Mouse (Mus musculus) liver, embryonic 12.5 days (tissue): ENCODE measurements around the gene Rwdd2a. TPM values are rescaled to one million over a fixed set of nuclear protein-coding genes. Genes with fewer than 3 reads are reported as not detected.

Experiments
- ATAC-seq: fragments of 200-750 bp; cut with Nextera tagmentation; 2 replicates; pipeline ENCODE4 v1.8.0; 2017; ENCODE audit warnings: moderate number of reproducible peaks, mild to moderate bottlenecking, moderate library complexity
- H3K27ac ChIP-seq: fragments of 300-500 bp; sonication (generic); 2 replicates; pipeline ENCODE4 v1.5.1; 2016; ENCODE audit warnings: mild to moderate bottlenecking
- H3K27me3 ChIP-seq: fragments of 300-500 bp; sonication (generic); replicated peaks from 2 replicates; pipeline ENCODE4 v1.6.1; 2016; ENCODE audit warnings: mild to moderate bottlenecking, moderate library complexity
- H3K36me3 ChIP-seq: fragments of 300-500 bp; sonication (generic); 2 replicates; pipeline ENCODE4 v1.6.1; 2016; ENCODE audit warnings: mild to moderate bottlenecking, moderate library complexity
- H3K4me1 ChIP-seq: fragments of 300-500 bp; sonication (generic); 2 replicates; pipeline ENCODE4 v1.6.1; 2016
- H3K4me2 ChIP-seq: fragments of 300-500 bp; sonication (generic); 2 replicates; pipeline ENCODE4 v1.6.1; 2016; ENCODE audit warnings: mild to moderate bottlenecking, moderate library complexity
- H3K4me3 ChIP-seq: fragments of 300-500 bp; sonication (generic); 2 replicates; pipeline ENCODE4 v1.5.1; 2016; ENCODE audit warnings: mild to moderate bottlenecking, moderate library complexity
- H3K9ac ChIP-seq: fragments of 300-500 bp; sonication (generic); 2 replicates; pipeline ENCODE4 v1.6.1; 2016; ENCODE audit warnings: mild to moderate bottlenecking, moderate library complexity
- H3K9me3 ChIP-seq: fragments of 300-500 bp; sonication (generic); replicated peaks from 2 replicates; pipeline ENCODE4 v1.6.1; 2016; ENCODE audit warnings: mild to moderate bottlenecking, moderate library complexity
- WGBS: fragments of 180-500 bp; shearing (Covaris S2); methylation state at CpG from one replicate; pipeline ENCODE4 v1.1.7; 2016; ENCODE audit not compliant: insufficient replicate concordance; 5-methylcytosine and 5-hydroxymethylcytosine counted together
- polyA plus RNA-seq: library from polyadenylated mRNA; unstranded; fragments of >200 nt; fragmentation: Nextera tagmentation; extraction: Ambion mirVana; gene quantifications from 2 replicates; pipeline ENCODE4 v1.2.1, GENCODE M21; 2016

The Rwdd2a gene
- 1.6 and 2.1 TPM in 2 replicates for polyA plus RNA-seq

GRCm38 (mm10) chr9:86571540-86572135 is at the start of gene Rwdd2a, which contains the start of gene Pgm3:
Gene Rwdd2a (plus strand): TSS chr9:86571991.
Gene Pgm3 (minus strand): TSS chr9:86571842.
- Histone ChIP-seq H3K27ac (peak within 1 kb of the TSS; percentile 77), H3K9me3 (no peaks in the 10 kb centered on the region), H3K9ac (peak within 1 kb of the TSS; percentile 72), H3K4me1 (peaks cover 23% of the 10 kb centered on the region), H3K36me3 (peaks cover 24% of the 10 kb centered on the region), H3K4me3 (peak within 1 kb of the TSS; percentile 77), H3K27me3 (no peaks in the 10 kb centered on the region), H3K4me2 (peak within 1 kb of the TSS; percentile 99)
- under 1% methylated on average over 55 of the region's 59 CpGs for WGBS
- peak; percentile 97 for ATAC-seq

DNA sequence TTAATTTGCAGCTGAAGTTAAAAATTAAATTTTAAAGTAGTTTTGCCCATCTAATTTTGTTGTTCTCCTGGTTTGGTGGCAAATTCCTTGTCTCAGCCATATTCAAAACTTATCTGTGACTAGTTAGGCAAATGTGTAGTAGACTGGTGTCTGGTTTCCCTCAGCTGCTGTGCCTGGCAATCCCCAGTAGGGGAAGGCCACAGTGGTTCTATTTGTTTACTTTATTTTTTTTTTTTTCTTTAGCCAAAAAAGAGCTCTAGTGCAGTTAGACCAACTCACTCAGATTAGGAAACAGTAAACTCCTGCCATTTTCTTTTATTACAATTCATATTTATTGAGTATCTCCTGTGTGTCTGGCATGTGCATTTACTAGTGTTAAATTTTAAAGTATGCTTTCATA is 49.5 kb upstream of the Rwdd2a start:
- Histone ChIP-seq H3K4me1 (no peaks in the 10 kb centered on the region), H3K9ac (no peak overlapping the region), H3K27me3 (no peaks in the 10 kb centered on the region), H3K4me3 (no peak overlapping the region), H3K9me3 (no peaks in the 10 kb centered on the region), H3K36me3 (peaks cover 36% of the 10 kb centered on the region), H3K27ac (no peak overlapping the region), H3K4me2 (no peak overlapping the region)
- no peak for ATAC-seq

GRCm38 (mm10) chr9:86525600-86525999 is 46.2 kb upstream of the Rwdd2a start:
- H3K9me3 ChIP-seq = no peaks in the 10 kb centered on the region
- peaks cover 32% of the 10 kb centered on the region for H3K36me3 ChIP-seq
- WGBS = 55% methylated on average over 2 of the region's 2 CpGs

DNA sequence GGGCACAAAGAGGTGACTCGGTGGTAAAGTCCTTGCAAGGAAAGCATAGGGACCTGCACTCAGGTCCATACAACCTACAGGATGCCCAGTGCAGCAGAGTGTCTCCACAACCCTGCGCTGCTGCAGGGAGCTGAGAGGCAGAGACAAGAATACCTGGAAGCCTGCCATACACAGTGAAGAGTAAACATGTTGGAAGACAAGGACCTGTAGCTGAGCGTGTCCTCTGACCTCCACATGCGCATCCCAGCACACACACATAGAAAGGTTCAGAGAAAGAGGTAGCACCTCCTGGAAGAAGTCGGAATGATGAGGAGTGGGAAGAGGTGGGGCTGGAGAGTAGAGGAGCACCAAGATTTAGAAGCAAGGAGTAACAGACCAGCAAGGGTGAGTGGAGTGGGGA is 37.7 kb upstream of the Rwdd2a start:
- no peak overlapping the region for H3K9ac ChIP-seq
- H3K27ac ChIP-seq = no peak overlapping the region
- H3K36me3 ChIP-seq = peaks cover 24% of the 10 kb centered on the region
- H3K4me3 ChIP-seq = no peak overlapping the region
- WGBS = 79% methylated on average over 5 of the region's 5 CpGs
- H3K4me1 ChIP-seq = no peaks in the 10 kb centered on the region
- no peaks in the 10 kb centered on the region for H3K27me3 ChIP-seq
- no peak overlapping the region for H3K4me2 ChIP-seq
- H3K9me3 ChIP-seq = no peaks in the 10 kb centered on the region
- no peak for ATAC-seq

More at GRCm38 (mm10) chr9:86525600-86525999, 46.2 kb upstream of the Rwdd2a start:
- Histone ChIP-seq H3K4me2 (no peak overlapping the region), H3K4me3 (no peak overlapping the region), H3K4me1 (no peaks in the 10 kb centered on the region), H3K27me3 (no peaks in the 10 kb centered on the region), H3K27ac (no peak overlapping the region), H3K9ac (no peak overlapping the region)
- no peak for ATAC-seq

DNA sequence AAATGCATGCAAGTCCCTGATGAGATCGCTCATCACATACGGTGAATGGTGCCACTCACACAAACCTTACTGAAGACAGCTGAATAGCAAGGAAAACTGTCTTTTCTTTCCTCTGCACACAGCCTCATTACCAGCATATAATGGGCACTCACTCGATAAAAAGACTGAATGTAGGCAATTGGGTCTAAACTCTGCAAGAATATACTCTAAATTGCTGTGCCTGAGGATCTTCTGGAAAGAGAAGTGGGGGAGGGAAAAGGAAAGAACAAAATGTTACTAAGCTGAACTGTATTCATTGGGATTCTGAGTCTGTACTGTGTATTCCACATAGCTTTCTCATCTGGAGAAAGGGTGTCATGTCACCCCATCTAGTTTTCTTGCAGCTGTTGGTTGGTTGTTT is 28.3 kb upstream of the Rwdd2a start:
- 87% methylated on average over 3 of the region's 3 CpGs for WGBS
- ATAC-seq = no peak

DNA sequence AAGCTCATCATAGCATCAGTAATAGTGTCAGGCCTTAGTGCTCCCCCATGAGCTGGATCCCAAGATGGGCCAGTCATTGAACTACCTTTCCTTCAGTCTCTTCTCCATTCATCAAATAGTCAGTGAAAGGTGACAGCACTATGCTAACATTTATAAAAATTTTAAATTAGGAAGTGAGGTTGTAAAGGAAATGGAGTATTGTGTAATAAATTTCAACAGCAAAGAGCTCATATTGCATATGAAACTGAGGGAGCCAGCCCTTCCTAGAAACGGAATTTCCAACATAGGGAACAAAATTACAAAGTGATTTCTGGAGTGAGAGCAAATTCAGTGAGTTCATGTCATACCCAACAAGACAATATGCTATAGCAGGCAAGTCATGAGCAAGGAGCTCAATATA is 27.2 kb upstream of the Rwdd2a start:
- H3K4me3 ChIP-seq = no peak overlapping the region
- WGBS = 71% methylated on average over 1 of the region's 1 CpGs
- no peaks in the 10 kb centered on the region for H3K9me3 ChIP-seq
- ATAC-seq = no peak
- H3K36me3 ChIP-seq = peaks cover 64% of the 10 kb centered on the region
- H3K9ac ChIP-seq = no peak overlapping the region
- H3K4me1 ChIP-seq = no peaks in the 10 kb centered on the region
- H3K4me2 ChIP-seq = no peak overlapping the region
- no peaks in the 10 kb centered on the region for H3K27me3 ChIP-seq
- H3K27ac ChIP-seq = no peak overlapping the region

More for the DNA sequence above, 28.3 kb upstream of the Rwdd2a start:
- no peak overlapping the region for H3K9ac ChIP-seq
- H3K4me1 ChIP-seq = no peaks in the 10 kb centered on the region
- no peak overlapping the region for H3K4me3 ChIP-seq
- H3K4me2 ChIP-seq = no peak overlapping the region
- H3K36me3 ChIP-seq = peaks cover 56% of the 10 kb centered on the region
- H3K9me3 ChIP-seq = no peaks in the 10 kb centered on the region
- no peaks in the 10 kb centered on the region for H3K27me3 ChIP-seq
- H3K27ac ChIP-seq = no peak overlapping the region

DNA sequence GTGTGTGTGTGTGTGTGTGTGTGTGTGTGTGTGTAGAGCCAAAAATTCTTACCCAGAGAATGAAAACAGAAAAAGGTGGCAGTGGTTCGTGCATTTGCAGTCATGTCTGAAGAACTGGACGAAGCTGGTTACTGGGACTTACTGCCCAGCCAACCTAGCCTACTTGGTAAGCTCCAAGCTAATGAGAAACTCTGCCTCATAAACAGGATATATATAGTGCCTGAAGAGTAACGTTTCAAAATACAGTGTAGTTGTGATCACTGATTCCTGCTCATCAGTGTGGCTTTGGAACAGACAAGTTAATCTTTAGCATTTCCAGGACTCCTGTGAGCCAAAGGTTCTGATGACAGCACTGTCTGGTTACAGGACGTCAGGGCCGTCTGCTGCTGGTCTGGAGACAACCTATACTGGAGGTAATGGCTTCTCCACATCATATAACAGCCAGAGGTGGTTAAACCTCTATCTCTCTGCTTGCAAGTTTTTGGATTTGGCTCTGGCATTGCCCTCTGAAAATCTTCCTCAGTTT is 22.1 kb upstream of the Rwdd2a start:
- ATAC-seq = no peak
- Histone ChIP-seq H3K27me3 (no peaks in the 10 kb centered on the region), H3K27ac (no peak overlapping the region), H3K4me1 (no peaks in the 10 kb centered on the region), H3K4me2 (no peak overlapping the region), H3K9ac (no peak overlapping the region), H3K9me3 (no peaks in the 10 kb centered on the region), H3K4me3 (no peak overlapping the region), H3K36me3 (peaks cover 68% of the 10 kb centered on the region)
- WGBS = 70% methylated on average over 5 of the region's 5 CpGs

GRCm38 (mm10) chr9:86550717-86551116 is 21.1 kb upstream of the Rwdd2a start:
- Histone ChIP-seq H3K4me2 (no peak overlapping the region), H3K36me3 (peaks cover 65% of the 10 kb centered on the region), H3K4me1 (no peaks in the 10 kb centered on the region), H3K9me3 (no peaks in the 10 kb centered on the region), H3K27me3 (no peaks in the 10 kb centered on the region), H3K27ac (no peak overlapping the region), H3K4me3 (no peak overlapping the region), H3K9ac (no peak overlapping the region)
- ATAC-seq = no peak
- WGBS = 77% methylated on average over 3 of the region's 3 CpGs

DNA sequence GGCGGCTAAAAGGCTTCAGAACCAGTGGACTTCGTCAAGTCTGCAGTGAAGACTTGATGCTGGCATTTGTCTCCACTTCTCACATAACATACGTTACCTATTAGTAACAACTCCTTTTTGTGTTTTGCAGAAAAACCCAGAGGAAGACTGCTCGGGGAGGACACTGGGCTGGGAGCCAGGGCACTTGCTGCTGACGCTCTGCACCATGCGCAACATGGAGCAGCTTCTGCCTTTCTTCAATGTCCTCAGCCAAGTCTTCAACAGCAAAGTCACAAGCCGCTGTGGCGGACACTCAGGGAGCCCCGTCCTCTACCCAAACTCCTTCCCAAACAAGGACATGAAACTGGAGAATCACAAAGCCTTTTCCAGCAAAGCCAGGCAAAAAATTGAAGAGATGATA is 17.9 kb upstream of the Rwdd2a start:
- Histone ChIP-seq H3K9ac (no peak overlapping the region), H3K27me3 (no peaks in the 10 kb centered on the region), H3K4me2 (no peak overlapping the region), H3K36me3 (peaks cover 73% of the 10 kb centered on the region), H3K4me1 (no peaks in the 10 kb centered on the region), H3K9me3 (no peaks in the 10 kb centered on the region), H3K4me3 (no peak overlapping the region), H3K27ac (no peak overlapping the region)
- ATAC-seq = no peak
- WGBS = 81% methylated on average over 9 of the region's 9 CpGs

DNA sequence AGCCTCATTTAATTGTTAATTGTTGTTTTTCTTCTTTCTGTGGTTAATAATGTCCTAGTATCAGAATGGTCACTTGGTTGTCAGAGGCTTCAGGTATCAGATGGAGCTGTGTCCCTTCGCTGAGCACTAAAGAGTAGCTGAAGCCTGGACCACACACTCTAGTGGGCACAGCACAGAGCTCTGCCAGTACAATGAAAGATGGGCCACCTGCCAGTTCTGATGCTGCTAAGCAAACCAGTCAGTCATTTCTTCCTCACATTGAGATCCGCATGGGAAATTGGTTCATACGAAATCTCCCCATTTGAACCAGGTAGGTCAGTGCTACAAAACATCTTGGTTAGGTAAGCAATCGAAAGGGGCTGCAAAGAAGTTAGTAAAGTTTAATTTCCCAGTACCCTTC is 17.1 kb upstream of the Rwdd2a start:
- Histone ChIP-seq H3K4me1 (no peaks in the 10 kb centered on the region), H3K27me3 (no peaks in the 10 kb centered on the region), H3K36me3 (peaks cover 76% of the 10 kb centered on the region), H3K4me3 (no peak overlapping the region), H3K9ac (no peak overlapping the region), H3K27ac (no peak overlapping the region), H3K4me2 (no peak overlapping the region), H3K9me3 (no peaks in the 10 kb centered on the region)
- ATAC-seq = no peak
- 88% methylated on average over 4 of the region's 4 CpGs for WGBS

DNA sequence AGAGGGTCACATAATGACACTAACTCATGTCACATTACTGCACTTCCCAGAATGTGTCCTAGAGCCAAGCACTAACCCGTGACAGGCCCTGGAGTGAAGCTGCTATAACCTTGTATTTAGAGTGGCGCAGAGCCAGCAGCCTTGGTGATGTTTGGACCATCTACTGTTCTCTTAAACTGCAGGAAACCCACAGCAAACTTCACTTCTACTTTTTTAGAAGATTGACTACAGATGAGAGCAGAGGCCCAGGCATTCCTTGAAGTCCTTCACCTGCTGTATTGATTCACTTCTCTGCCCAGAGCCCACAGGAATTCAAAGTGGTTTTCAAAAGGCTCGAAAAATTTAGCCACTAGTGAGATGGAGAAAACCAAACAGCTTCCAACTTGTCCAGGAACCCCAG is 11.2 kb upstream of the Rwdd2a start:
- Histone ChIP-seq H3K27me3 (no peaks in the 10 kb centered on the region), H3K27ac (no peak overlapping the region), H3K9me3 (no peaks in the 10 kb centered on the region), H3K4me2 (no peak overlapping the region), H3K36me3 (peaks cover 85% of the 10 kb centered on the region), H3K4me1 (no peaks in the 10 kb centered on the region), H3K4me3 (no peak overlapping the region), H3K9ac (no peak overlapping the region)
- WGBS = 75% methylated on average over 3 of the region's 3 CpGs
- no peak for ATAC-seq

DNA sequence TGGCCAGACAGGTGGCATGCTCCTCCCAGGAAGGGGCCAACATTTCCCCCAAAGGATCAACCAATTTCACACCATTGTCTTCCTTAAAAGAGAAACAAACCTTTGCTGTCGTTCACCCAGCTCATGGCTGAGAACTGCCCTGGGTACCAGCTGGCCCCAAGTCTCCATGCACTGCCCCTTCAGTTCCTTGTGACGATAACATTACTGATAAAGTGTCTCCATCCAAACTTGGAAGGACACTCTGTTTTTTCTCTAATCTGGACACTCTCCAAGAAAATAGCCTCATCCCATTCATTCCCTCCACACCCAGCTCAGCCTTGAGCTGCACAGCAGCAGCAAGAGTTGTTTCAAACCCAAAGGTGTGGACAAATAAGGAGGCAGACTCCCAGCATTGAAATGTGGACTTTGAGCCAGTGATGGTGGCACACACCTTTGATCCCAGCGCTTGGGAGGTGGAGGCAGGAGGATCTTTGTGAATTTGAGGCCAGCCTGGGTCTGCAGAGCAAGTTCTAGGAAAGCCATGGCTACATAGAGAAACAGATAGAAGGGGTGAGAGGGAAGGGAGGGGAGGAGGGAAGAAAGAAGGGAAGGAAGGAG is 2.4 kb upstream of the Rwdd2a start:
- H3K4me2 ChIP-seq = no peak overlapping the region
- no peaks in the 10 kb centered on the region for H3K27me3 ChIP-seq
- peaks cover 42% of the 10 kb centered on the region for H3K36me3 ChIP-seq
- H3K4me3 ChIP-seq = no peak overlapping the region
- H3K27ac ChIP-seq = no peak overlapping the region
- peaks cover 23% of the 10 kb centered on the region for H3K4me1 ChIP-seq
- H3K9me3 ChIP-seq = no peaks in the 10 kb centered on the region
- WGBS = 69% methylated on average over 3 of the region's 3 CpGs
- ATAC-seq = no peak
- no peak overlapping the region for H3K9ac ChIP-seq
